Mouse (Mus musculus) WW6 (cell line): ENCODE results near the gene B230217C12Rik.

Source experiments
- DNase-seq: peaks from one replicate; pipeline ENCODE4 v3.0.0-alpha.2; 2013; ENCODE audit warnings: low read depth, low spot score

The B230217C12Rik gene

GRCm38 (mm10) chr11:97809235-97810121, 31.1 kb upstream of the B230217C12Rik start:
- no peak for DNase-seq

GRCm38 (mm10) chr11:97810356-97810755, 30.2 kb upstream of the B230217C12Rik start:
- DNase-seq: no peak

- DNase-seq: no peak
Observed at GRCm38 (mm10) chr11:97810970-97811369, 29.6 kb upstream of the B230217C12Rik start.

GRCm38 (mm10) chr11:97811569-97812362, 28.8 kb upstream of the B230217C12Rik start:
- no peak for DNase-seq

- no peak for DNase-seq
Observed at GRCm38 (mm10) chr11:97812491-97812921, 28.1 kb upstream of the B230217C12Rik start.

- DNase-seq: no peak
Observed at GRCm38 (mm10) chr11:97813085-97813484, 27.5 kb upstream of the B230217C12Rik start.

GRCm38 (mm10) chr11:97813746-97814515, 26.6 kb upstream of the B230217C12Rik start:
- DNase-seq: no peak

- DNase-seq: no peak
Observed at GRCm38 (mm10) chr11:97815736-97816135, 24.8 kb upstream of the B230217C12Rik start.

- DNase-seq: no peak
Observed at GRCm38 (mm10) chr11:97816176-97816575, 24.4 kb upstream of the B230217C12Rik start.

- DNase-seq: no peak
Observed at GRCm38 (mm10) chr11:97816916-97817315, 23.7 kb upstream of the B230217C12Rik start.

- no peak for DNase-seq
Observed at GRCm38 (mm10) chr11:97817379-97817778, 23.2 kb upstream of the B230217C12Rik start.

- DNase-seq: no peak
Observed at GRCm38 (mm10) chr11:97818003-97818402, 22.6 kb upstream of the B230217C12Rik start.

- DNase-seq: no peak
Observed at GRCm38 (mm10) chr11:97818571-97818970, 22.0 kb upstream of the B230217C12Rik start.

GRCm38 (mm10) chr11:97819102-97819501, 21.5 kb upstream of the B230217C12Rik start:
- DNase-seq: no peak

GRCm38 (mm10) chr11:97819923-97820322, 20.7 kb upstream of the B230217C12Rik start:
- no peak for DNase-seq

GRCm38 (mm10) chr11:97820840-97821239, 19.7 kb upstream of the B230217C12Rik start:
- DNase-seq: no peak

- DNase-seq: no peak
Observed at GRCm38 (mm10) chr11:97821401-97822064, 19.0 kb upstream of the B230217C12Rik start.

- no peak for DNase-seq
Observed at GRCm38 (mm10) chr11:97822840-97823603, 17.6 kb upstream of the B230217C12Rik start.

GRCm38 (mm10) chr11:97824168-97824567, 16.4 kb upstream of the B230217C12Rik start:
- no peak for DNase-seq

GRCm38 (mm10) chr11:97824895-97825294, 15.7 kb upstream of the B230217C12Rik start:
- no peak for DNase-seq
